Mouse (Mus musculus) neural tube, embryonic 10.5 days (tissue): Measurements from ENCODE around the gene Glp2r.

Source experiments
- DNase-seq: peaks from one replicate; pipeline ENCODE4 v3.0.0-alpha.2; 2017; ENCODE audit warnings: low spot score; ENCODE audit errors: extremely low spot score

Gene Glp2r

GRCm38 (mm10) chr11:67728726-67729125, 42.2 kb downstream of the Glp2r start:
- DNase-seq, result no peak

- no peak for DNase-seq
These were observed 43.9 kb downstream of the Glp2r start for GRCm38 (mm10) chr11:67727095-67727494.

DNA sequence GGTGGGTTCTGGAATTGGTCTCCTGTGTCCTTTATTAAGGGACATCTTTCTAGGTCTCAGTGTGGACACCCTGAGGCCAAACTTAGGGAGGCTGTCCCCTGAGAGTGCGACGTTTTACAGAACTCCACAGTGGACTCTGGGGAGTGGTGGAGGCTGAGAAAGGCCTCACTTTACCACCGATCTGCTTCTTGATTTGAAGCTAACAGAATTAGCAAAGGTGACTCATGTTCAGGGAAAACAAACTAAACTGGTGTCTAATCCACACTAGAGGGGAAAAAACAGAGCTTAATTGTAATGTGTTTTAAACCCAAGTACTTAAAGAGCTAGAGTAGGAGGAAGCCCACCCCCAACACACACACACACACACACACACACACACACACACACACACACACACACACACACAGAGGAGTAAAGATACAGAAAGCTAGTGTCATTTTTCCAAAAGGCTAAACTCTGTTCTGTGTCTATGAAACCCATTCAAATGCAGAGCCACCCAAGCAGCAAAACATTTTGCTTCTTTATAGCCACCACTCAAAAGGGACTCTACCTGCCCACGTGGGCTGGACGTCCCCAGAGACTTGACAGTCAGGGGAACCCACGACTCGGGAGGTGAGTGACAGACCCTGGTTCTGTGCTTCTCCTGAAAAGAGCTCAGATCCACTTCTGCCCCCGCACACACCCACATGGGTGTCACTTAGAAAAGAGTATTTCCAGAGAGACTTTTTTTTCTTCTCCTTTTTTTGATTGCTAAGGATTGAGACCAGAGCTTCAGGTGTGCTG, 47.5 kb downstream of the Glp2r start:
- no peak for DNase-seq

GRCm38 (mm10) chr11:67722399-67723156, 48.4 kb downstream of the Glp2r start:
- DNase-seq, result no peak

GRCm38 (mm10) chr11:67721485-67721884, 49.5 kb downstream of the Glp2r start:
- no peak for DNase-seq

- DNase-seq, result no peak
These were observed 55.6 kb downstream of the Glp2r start for GRCm38 (mm10) chr11:67715382-67715781.

DNA sequence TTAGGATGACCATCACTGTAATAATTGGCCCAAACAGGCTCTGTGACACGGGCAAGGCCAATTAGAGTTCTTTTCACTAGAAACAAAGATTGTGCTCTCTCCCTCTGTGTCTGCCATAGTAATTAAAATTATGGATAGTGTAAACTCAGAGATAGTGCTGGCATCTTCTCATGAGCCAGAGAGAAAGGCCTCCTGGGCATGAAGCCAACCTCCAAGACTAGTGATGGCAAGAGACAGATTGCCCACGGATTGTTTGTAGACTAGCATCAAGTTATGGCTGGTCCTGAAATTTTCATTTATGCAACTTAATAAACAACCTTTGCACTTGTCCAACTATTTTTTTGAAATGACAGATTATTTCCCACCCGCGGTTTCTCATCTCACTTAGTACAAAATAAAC, 58.0 kb downstream of the Glp2r start:
- no peak for DNase-seq

- DNase-seq, result no peak
These were observed 76.1 kb downstream of the Glp2r start, which contains the start of gene Rcvrn for GRCm38 (mm10) chr11:67694703-67695376. Gene Rcvrn, plus strand, starts transcription at chr11:67695326.

GRCm38 (mm10) chr11:67686109-67686508, 84.8 kb downstream of the Glp2r start:
- no peak for DNase-seq

DNA sequence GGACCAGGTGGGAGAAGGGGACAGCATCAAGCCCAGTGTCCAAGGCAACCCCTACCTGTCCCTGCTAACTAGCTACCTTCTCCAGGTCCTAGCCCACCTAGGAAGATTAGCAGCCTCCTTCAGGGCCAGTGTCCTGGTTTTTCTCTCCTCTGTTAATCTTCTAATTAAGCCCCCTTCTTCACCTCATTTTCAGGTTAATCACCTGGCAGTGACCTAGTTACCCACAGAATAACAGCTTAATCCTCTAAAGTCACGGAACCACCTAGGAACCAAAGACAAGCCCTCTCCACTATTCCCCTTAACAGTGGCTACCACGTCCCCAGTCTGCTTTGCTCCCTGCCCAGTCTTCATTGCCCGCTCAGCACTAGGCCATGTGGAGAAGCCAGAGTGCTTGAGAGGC, 89.1 kb downstream of the Glp2r start:
- no peak for DNase-seq

DNA sequence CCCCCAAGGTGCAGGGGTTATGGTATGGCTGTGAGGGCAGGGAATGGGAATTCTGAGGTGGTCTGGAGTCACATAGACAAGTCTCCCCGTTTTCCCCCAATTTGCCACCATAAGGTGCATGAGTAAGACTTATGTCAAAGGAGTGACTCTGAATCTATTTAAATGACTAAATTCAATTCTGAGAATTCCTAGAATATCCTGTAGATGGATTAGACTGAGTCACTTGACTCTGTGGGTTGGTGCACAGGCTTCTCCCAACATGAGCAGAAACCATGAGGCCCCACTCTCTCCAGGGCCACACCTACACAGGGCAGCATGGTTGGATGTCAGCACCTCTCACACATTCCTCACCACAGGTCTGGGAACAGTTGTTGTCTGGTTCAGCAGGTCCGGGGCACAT, 91.0 kb downstream of the Glp2r start:
- no peak for DNase-seq

GRCm38 (mm10) chr11:67679300-67679699, 91.7 kb downstream of the Glp2r start:
- DNase-seq, result no peak

- DNase-seq, result peak; percentile 58
These were observed 95.1 kb downstream of the Glp2r start for GRCm38 (mm10) chr11:67675562-67676540.

- DNase-seq, result no peak
These were observed 98.8 kb downstream of the Glp2r start for GRCm38 (mm10) chr11:67672140-67672539.

- no peak for DNase-seq
These were observed 100.9 kb downstream of the Glp2r start for GRCm38 (mm10) chr11:67670031-67670430.

GRCm38 (mm10) chr11:67668460-67669007, 102.4 kb downstream of the Glp2r start:
- no peak for DNase-seq

GRCm38 (mm10) chr11:67667531-67668332, 103.2 kb downstream of the Glp2r start:
- no peak for DNase-seq

DNA sequence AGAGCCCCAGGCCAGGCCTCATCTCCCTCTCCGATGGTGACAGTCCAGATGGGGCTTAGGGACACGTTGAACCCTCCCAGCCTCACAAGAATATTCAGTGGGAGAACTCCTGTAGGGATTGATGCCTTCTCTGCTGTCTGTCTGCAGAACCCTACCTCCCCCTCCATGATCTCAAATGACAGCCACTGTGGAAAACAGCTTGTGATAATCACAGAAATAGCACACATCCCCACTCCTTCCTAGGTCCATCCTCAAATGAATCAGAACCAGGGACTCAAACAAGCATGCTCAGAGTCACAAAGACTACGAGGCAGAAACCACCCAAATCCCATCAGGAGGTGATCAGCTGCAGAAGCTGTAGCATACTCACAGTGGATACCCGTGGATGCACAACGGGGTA, 104.8 kb downstream of the Glp2r start:
- no peak for DNase-seq

DNA sequence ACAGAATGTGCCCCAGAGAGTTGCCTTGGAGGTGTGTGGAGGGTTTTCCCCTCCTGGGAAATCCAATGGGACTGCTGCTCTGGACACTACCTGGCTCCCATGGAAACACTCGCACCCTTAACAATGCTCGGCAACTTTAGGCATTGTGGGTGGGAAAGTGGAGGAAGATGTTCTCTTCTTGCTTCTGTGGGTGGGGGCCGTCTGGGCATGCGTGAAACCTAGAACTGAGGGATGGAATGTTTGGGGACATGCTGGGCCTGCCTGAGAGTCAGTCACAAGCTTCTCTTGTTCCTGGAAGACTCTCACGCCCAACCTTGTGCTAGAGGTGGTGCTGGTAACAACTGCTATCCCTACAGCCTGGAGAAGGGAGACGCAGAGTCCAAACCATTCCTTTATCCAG, 106.0 kb downstream of the Glp2r start:
- DNase-seq, result no peak

DNA sequence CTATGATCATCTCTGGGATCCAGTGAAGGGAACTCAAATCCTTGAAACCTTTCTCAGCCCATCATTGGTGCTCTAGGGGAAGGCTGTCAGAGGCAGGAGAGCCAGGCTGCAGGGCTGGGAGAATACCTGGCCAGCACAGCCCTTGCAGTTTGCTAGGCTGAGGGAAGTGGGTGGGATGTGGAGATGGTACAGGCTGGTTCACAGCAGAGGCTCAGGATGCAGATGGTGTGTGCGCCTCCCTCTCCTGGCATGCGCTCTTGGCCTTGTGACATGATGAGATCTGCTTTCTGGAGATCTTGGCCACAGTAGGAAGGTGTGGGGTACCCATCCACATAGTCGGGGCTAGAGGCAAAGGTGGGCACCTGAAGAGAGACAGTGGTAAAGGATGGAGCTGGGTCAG, 106.7 kb downstream of the Glp2r start:
- DNase-seq, result no peak
